Mouse (Mus musculus): Measurements from ENCODE around the gene Ttll1. TPM values are rescaled to one million over a fixed set of nuclear protein-coding genes. Genes with fewer than 3 reads are reported as not detected.
"Not testable (repeated sequence)": the region's sequence is repeated elsewhere in the genome, so short reads cannot be mapped to it uniquely, and the experiment has no call there.

The Ttll1 gene
- polyA plus RNA-seq, 3 experiments from 2014 or later, result 6.8 to 11.7 (median 9.6) TPM

DNA sequence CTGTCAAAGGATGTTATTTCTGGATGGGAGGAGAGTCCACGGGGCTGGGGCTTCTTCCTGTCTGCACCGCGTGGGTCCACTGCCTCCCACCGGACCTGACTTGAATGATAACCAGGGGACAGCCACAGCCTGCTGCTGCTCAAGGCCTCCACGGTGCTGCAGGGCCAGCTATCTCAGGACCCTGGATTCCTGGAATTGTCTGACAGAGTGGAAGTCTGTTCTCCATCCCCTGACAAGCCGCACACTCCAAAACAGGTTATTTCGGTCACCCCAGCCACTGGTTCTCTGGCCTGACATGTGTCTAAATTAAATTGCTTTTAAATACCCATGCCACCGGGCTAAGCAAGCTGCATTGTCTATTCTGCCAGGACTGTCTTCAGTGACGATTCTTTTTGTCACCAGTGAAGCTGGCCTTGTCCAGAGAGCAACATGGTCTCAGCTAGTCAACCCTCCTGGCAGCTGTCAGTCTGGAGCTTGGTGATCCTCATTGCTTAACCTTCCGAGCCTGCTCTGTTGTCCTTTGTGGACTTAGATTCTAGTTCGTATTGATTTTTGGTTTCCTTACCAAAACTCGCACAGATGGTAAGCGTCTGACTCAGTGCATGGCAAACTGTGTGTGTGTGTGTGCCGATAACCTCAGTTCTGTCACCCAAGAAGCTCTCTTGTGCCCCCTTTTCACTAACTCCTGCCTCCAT is 13.1 kb upstream of the Ttll1 start:
- no peak for ATAC-seq

DNA sequence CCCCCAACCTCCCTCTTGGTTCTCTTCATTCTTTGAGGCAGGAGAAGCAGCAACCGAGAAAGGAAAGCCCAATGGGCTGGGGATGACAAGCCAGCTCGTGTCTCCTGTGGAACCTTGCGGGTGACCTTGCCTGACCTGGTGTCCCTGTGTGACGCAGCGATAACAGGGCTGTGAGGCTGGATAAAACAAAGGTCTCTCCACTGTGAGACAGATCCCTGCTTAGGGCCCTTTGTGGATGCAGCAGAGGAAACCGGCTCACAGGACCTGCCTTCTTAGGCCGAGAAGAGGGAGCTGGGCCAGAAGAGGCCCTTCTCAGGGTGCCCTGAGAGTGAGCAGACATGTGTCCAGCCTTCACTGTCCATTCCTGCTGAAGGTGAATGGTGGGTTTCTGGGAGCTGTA is 12.5 kb upstream of the Ttll1 start:
- no peak for ATAC-seq

GRCm38 (mm10) chr15:83520861-83521382 is 10.2 kb upstream of the Ttll1 start:
- ATAC-seq, result no peak

GRCm38 (mm10) chr15:83518215-83519048 is 7.7 kb upstream of the Ttll1 start:
- peak; percentile 72 for ATAC-seq

- no peak for ATAC-seq
These were observed 4.3 kb upstream of the Ttll1 start for GRCm38 (mm10) chr15:83515018-83515417.

GRCm38 (mm10) chr15:83512489-83513281 is 2.0 kb upstream of the Ttll1 start:
- no peak for ATAC-seq

DNA sequence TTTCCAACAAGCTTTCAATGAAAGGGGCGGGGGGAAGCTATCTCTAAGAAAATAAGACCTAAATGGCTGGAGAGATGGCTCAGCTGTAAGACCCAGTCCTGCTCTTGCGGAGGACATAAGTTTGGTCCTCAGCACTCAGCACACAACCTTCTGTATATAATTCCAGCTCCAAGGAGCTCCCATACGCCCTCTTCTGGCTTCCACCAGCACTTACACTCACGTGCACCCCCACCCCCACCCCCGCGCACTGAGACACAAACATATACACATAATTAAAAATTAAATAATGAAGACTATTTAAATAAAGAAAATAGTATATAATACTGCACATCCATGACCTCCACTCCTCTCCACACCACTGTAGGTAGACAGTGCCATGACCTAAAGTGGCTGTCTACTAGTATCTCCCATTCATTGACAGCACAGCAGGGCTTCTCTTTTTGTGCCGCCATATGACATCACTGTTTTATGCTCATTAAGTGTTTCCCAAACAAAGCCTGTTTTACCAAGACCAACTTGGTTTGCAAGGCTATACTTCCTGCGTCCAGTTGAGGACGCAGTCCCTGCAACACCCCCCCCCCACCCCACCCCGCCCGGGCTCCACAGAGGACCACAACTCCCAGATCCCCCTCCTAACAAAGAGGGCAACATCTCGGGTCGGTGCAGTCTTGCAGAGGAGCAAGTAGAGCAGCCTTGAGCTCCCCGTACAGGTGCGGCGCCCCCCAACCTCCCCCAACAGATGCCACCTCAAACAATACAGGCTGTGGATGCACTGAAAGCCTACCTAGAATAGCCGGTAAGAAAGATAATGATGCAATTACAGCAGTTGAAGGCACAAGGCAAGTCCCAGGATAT is 516 bp downstream of the Ttll1 start:
- peak; percentile 14 for ATAC-seq

GRCm38 (mm10) chr15:83501483-83501882 is 9.2 kb downstream of the Ttll1 start:
- ATAC-seq, result not testable (repeated sequence)

GRCm38 (mm10) chr15:83500352-83500751 is 10.3 kb downstream of the Ttll1 start:
- no peak for ATAC-seq

DNA sequence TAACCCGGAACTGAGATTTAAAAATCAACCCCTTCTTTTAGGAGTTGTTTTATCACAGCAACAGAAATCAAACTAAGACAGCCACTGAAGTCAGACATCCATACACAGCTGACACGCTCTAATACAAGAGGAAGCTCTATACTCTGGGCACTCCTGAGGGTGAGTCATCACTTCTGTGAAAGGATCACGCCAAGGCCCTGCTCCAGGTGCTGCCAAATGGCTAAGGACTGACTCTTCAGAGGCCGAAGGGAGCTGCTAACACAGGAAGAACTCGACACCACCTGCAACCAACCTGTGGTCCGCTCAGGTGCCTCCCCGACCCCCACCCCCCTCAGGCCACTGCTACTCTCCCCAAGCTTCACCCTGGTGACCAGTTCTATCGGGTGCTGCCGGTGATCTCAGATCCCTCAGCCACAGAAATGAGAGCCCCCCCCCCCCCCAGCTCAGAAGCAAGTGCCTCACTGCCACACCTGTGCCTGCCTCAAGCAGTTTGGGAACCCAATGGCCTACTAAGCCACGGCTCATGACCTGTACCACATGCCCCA is 11.4 kb downstream of the Ttll1 start:
- ATAC-seq, result no peak

- ATAC-seq, result no peak
These were observed 13.4 kb downstream of the Ttll1 start for GRCm38 (mm10) chr15:83497299-83497698.

- ATAC-seq, result no peak
These were observed 14.8 kb downstream of the Ttll1 start for GRCm38 (mm10) chr15:83495787-83496367.

- no peak for ATAC-seq
These were observed 15.5 kb downstream of the Ttll1 start for GRCm38 (mm10) chr15:83495195-83495594.

- ATAC-seq, result no peak
These were observed 16.1 kb downstream of the Ttll1 start for GRCm38 (mm10) chr15:83494572-83494920.

DNA sequence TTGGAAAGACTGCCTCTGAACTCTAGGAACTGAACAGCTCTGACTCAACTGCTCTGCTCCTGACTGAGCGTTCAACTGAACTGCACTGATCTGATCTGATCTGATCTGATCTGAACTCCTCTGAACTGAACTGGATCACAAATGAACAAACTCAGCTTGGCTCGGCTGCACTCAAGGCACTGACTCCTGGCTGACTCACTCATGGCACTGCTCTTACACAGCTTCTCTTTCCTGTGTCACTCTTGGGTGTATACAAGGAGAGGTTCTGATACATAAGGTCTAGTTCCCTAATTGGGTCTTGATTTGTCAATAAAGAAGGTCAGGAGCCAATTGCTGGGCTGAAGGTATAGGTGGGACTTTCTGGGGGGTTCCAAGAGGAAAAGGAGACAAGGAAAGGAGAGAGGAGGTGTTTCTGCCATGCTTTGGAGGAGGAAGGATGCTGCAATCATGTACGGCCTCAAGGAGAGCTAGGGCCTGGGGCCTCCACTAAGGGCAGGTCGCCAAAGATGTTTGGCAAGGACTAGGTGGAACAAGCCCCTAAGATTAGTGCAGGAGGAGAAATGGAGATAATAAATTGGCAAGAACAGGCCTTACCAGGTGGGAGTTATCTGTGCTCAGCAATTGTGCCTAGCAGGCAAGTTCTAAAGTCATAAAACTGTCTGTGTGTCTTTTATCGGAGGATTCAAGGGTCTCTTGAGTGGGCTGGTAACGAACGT is 16.7 kb downstream of the Ttll1 start:
- ATAC-seq, result no peak

DNA sequence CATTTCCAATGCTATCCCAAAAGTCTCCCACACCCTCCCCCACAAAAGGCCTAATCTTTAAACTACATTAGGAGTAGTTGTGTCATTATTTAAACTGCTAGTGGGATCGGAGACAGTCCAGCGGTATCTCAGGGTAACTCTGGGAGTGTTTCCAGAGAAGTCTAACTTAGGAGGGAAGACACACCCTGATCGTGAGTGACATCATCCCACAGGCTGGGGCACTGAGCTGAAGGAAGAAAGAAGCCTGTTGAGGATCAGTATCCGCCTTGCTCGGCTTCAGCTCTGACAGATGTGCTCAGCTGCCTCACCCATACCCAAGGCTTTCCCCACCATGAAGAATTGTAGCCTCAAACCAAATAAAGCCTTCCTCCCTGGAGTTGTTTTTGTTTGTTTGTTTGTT is 18.8 kb downstream of the Ttll1 start:
- no peak for ATAC-seq

GRCm38 (mm10) chr15:83489471-83489870 is 21.2 kb downstream of the Ttll1 start:
- ATAC-seq, result no peak

DNA sequence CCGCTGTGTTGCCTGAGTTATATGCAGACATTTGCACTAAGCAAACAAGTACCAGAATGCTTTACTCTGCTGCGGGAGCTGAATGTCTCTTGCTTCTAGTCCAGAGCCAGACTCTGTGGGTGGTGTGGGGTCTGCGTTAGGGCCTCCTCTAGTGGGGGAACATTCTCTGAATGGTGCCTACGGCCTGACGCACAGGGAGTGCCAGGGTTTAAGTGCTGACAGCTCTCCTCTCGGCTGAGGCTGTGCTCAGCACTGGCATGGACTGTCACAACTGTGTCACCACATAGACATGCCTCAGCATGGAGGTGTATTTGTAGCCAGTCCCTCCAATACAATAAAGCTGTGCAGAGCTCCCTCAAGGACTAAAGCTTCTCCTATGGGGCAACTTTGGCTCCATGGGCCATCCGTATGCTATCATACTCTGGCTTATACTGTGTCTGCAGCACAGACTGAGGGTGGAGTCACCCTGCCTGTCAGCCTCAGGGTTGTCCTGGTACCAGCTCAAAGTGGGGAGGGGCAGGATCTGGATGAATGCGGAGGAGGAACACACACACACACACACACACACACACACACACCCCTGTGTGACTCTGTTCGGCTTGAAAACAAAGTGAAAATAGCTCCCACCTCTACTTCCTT is 23.1 kb downstream of the Ttll1 start:
- ATAC-seq, result no peak

DNA sequence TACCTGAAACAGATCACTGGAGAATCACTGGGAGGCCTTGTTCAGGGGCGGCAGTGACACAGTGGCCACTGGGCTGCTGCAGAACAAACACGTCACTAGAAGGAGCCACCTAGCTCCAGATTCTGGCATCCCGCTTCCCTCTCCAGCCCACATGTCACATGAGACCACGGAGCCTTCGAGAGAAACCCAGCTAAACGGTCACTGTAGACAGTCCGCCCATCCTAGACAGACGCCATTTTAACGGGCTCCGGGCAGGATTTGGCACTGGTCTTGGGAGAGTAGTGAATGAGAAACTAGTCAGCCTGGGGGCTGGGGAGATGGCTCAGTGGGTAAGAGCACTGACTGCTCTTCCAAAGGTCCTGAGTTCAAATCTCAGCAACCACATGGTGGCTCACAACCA is 26.4 kb downstream of the Ttll1 start:
- ATAC-seq, result no peak

- ATAC-seq, result peak; percentile 46
These were observed 27.2 kb downstream of the Ttll1 start for GRCm38 (mm10) chr15:83483482-83483881.
